Mouse (Mus musculus) bone marrow, adult 2 months (tissue): ENCODE data around the gene Slc52a3. TPM values are rescaled to one million over a fixed set of nuclear protein-coding genes. Genes with fewer than 3 reads are reported as not detected.

Source experiments
- H3K27ac ChIP-seq: fragments of 200-500 bp; 2 replicates; pipeline ENCODE4 v1.5.1; 2012; ENCODE audit warnings: low read depth, mild to moderate bottlenecking, control low read depth, inconsistent platforms, low read length; ENCODE audit not compliant: control insufficient read depth, poor library complexity, insufficient read depth
- H3K4me1 ChIP-seq: fragments of 200-500 bp; 2 replicates; pipeline ENCODE4 v1.6.1; 2011; ENCODE audit warnings: low read length; ENCODE audit not compliant: control insufficient read depth, insufficient read depth
- H3K4me3 ChIP-seq: fragments of 200-500 bp; replicated peaks from 2 replicates; pipeline ENCODE3; 2011; ENCODE audit warnings: mild to moderate bottlenecking, low read depth, low read length, control low read depth; ENCODE audit not compliant: control insufficient read depth
- CTCF ChIP-seq: fragments of 200-500 bp; IDR thresholded peaks from 2 replicates; pipeline ENCODE4 v1.5.1; 2011; ENCODE audit warnings: low read length, control low read depth; ENCODE audit not compliant: control insufficient read depth, insufficient read depth
- POLR2A ChIP-seq: fragments of 200-500 bp; IDR thresholded peaks from 2 replicates; pipeline ENCODE4 v1.6.1; 2011; ENCODE audit warnings: low read depth, mild to moderate bottlenecking, control low read depth, low read length, borderline replicate concordance; ENCODE audit not compliant: control insufficient read depth
- WGBS: fragments of 180-500 bp; shearing (Covaris S2); methylation state at CpG from one replicate; pipeline ENCODE4 v1.1.7; 2018; 5-methylcytosine and 5-hydroxymethylcytosine counted together
- polyA plus RNA-seq: library from polyadenylated mRNA; stranded (reverse); fragments of >200 nt; gene quantifications from 2 replicates; pipeline ENCODE4 v1.2.4, GENCODE M21; 2011; ENCODE audit warnings: low replicate concordance; ENCODE audit not compliant: missing spikeins, insufficient read depth, insufficient read length

Gene Slc52a3
- polyA plus RNA-seq, 1 experiment = 2.6 TPM

- no peak overlapping the region for H3K4me3 ChIP-seq
- no peak overlapping the region for H3K27ac ChIP-seq
- no peaks in the 10 kb centered on the region for H3K4me1 ChIP-seq
- WGBS = 59% methylated on average over 5 of the region's 5 CpGs
- TF ChIP-seq POLR2A = no peak
- TF ChIP-seq CTCF = no peak
Measured at GRCm38 (mm10) chr2:152030986-152031385, 34.7 kb downstream of the Slc52a3 start.

DNA sequence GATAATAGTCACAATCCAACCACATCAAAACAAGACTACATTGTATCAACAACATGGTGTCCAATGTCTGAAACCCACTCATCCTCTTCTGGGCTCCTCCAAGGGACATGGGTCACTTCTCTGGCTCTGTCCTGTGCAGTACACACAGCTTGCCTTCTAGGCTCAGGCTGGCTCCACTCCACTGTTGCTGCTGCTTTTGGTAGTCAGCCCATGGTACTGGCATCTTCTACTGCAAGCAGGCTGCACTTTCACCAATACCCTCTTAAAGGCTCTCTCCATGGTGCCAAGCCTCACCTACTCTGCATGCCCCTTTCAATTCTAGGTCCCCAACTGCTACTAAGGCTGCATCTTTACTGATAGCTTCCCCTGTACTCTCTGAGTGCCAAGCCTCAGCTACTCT lies 43.8 kb downstream of the Slc52a3 start:
- no peak overlapping the region for H3K27ac ChIP-seq

DNA sequence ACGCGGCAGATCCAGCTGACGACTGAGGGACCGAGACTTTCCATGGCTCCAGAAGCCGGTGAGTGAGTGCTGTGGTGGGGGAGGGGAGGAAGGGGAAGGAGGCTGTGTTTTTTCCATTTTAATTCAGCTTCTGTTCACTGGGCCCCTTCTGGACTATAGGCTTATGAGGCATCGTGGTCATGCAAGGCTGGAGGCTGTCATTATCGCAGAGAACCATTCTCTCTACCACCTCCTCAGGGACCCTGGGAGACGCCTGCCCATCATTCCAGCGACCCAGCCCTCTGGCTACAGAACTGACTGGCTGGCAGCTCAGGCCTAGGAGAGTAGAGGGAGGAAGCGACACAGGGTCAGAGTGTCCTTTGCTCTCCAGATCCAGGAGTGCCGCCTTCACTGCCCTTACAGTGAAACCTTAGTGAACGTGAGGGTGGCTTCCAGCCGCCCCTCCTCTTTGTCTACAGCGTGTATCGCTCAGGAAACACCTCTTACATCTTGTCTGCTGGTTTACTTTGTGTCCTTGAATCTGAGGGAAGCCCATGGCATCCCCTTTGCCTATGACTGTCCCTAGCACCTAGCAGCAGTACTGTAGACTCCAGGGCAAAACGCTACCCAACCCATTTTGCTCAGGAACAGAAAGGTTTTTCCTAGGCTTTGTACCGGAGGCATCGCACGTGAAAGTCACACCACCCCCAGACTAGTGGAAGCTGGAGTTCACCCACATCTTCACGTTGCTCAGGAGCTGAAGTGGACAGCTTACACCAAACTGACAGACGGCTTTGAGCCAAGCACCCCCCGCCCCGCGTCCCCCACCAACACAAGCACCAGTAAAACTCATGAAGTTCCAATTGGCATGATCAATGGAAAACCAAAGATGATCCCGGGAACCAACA lies 51.0 kb downstream of the Slc52a3 start:
- Histone ChIP-seq H3K27ac (no peak overlapping the region), H3K4me1 (no peaks in the 10 kb centered on the region), H3K4me3 (no peak overlapping the region)
- TF ChIP-seq CTCF (no peak), POLR2A (no peak)
- WGBS = 18% methylated on average over 25 of the region's 25 CpGs

More for the DNA sequence above, 43.8 kb downstream of the Slc52a3 start:
- no peak for TF ChIP-seq CTCF
- no peak for TF ChIP-seq POLR2A
- no peak overlapping the region for H3K4me3 ChIP-seq
- H3K4me1 ChIP-seq = no peaks in the 10 kb centered on the region

- WGBS = under 1% methylated on average over 79 of the region's 82 CpGs
- TF ChIP-seq POLR2A (no peak), CTCF (no peak)
- Histone ChIP-seq H3K27ac (no peak overlapping the region), H3K4me1 (no peaks in the 10 kb centered on the region), H3K4me3 (no peak overlapping the region)
Measured at GRCm38 (mm10) chr2:152048003-152048980, 52.0 kb downstream of the Slc52a3 start.

DNA sequence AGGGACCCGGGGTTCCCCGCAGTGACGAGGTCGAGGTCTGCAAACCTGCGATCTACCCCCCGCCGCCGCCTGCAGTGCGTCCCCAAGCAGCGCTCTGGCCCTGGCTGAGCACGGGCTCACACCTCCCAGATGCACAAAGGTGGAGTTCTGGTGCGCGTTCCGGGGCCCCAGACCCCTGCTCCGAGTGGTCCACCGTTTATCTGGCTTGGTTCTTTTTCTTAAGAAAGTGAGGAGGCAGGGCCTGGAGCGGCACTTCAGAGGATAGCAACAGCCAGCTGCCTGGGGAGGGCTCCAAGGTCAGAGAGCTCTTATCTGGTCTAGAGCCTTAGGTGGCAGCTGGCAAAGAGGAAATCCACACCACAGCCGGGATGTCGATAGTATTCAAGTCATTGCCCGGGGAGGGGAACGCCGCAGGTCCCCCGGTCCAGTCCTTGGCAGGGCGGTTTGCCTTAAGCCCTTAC lies 52.7 kb downstream of the Slc52a3 start:
- under 1% methylated on average over 24 of the region's 24 CpGs for WGBS
- Histone ChIP-seq H3K4me1 (no peaks in the 10 kb centered on the region), H3K4me3 (no peak overlapping the region), H3K27ac (no peak overlapping the region)
- no peak for TF ChIP-seq CTCF
- no peak for TF ChIP-seq POLR2A

DNA sequence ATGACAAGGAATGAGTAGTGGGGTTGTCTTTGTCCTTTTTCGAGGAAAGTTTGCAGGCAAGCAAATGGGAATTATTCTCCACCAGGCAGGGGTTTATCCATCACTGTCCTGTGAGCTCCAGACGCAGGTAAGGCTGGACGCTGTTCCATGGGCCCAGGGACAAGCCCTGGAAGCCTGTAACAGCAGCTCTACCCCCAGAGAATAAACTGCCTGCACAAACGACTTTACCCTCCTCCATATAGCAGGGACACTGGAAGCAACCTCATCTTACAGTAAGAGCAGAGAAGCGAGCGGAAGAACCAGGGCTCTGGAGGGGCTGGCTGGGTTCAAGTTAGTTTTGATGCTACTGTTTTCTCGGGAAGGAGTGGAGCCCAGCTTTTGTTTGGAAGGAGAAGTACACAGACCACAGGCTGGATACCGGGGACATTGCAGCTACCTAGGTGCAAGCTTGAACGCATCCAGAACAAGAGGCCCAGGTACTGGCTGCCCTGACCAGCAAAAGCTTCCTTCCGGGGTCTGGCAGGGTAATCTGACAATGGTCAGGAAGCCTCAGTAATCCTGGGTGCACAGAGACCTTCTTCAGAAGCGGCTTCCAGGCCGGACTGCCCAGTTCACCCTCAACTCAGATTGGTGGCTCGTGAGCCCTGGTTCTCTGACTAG lies 53.4 kb downstream of the Slc52a3 start:
- no peak for TF ChIP-seq CTCF
- no peak for TF ChIP-seq POLR2A
- WGBS = 9% methylated on average over 13 of the region's 13 CpGs
- no peak overlapping the region for H3K4me3 ChIP-seq

GRCm38 (mm10) chr2:152050316-152050715 lies 54.0 kb downstream of the Slc52a3 start:
- H3K4me3 ChIP-seq = no peak overlapping the region
- 6% methylated on average over 7 of the region's 7 CpGs for WGBS
- TF ChIP-seq CTCF (no peak), POLR2A (no peak)

More for the DNA sequence above, 53.4 kb downstream of the Slc52a3 start:
- no peaks in the 10 kb centered on the region for H3K4me1 ChIP-seq
- no peak overlapping the region for H3K27ac ChIP-seq

DNA sequence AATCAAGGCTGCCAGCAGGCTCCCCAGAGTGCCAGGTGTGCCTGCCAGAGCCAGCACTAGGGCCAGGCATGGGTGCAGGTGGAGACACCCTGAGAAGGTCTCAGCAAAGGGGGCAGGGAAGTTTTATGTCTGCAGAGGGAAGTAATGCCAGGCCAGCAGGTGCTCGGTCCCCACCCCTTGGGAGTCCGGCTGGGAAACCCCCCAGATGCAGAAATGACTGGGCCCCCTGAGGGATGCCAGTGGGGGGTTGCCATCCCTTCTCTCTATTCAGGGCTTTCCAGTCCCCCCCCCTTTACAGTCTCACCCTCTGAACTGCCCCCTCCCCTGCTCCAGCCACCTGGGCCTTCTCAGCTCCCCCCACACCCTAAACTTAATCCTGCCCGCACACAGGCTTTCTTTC lies 55.7 kb downstream of the Slc52a3 start:
- 64% methylated on average over 3 of the region's 3 CpGs for WGBS
- H3K27ac ChIP-seq = no peak overlapping the region
- TF ChIP-seq POLR2A = no peak
- no peak for TF ChIP-seq CTCF
- H3K4me3 ChIP-seq = no peak overlapping the region
- H3K4me1 ChIP-seq = no peaks in the 10 kb centered on the region

More at GRCm38 (mm10) chr2:152050316-152050715, 54.0 kb downstream of the Slc52a3 start:
- no peaks in the 10 kb centered on the region for H3K4me1 ChIP-seq
- H3K27ac ChIP-seq = no peak overlapping the region
